Mouse (Mus musculus) ovary, postnatal 14 days (tissue): Measurements from ENCODE around the gene Gbf1.
"Not testable (repeated sequence)": the region's sequence is repeated elsewhere in the genome, so short reads cannot be mapped to it uniquely, and the experiment has no call there.

Source experiments
- DNase-seq: peaks from one replicate; pipeline ENCODE4 v3.0.0; 2022; ENCODE audit warnings: low spot score

Gene Gbf1

DNA sequence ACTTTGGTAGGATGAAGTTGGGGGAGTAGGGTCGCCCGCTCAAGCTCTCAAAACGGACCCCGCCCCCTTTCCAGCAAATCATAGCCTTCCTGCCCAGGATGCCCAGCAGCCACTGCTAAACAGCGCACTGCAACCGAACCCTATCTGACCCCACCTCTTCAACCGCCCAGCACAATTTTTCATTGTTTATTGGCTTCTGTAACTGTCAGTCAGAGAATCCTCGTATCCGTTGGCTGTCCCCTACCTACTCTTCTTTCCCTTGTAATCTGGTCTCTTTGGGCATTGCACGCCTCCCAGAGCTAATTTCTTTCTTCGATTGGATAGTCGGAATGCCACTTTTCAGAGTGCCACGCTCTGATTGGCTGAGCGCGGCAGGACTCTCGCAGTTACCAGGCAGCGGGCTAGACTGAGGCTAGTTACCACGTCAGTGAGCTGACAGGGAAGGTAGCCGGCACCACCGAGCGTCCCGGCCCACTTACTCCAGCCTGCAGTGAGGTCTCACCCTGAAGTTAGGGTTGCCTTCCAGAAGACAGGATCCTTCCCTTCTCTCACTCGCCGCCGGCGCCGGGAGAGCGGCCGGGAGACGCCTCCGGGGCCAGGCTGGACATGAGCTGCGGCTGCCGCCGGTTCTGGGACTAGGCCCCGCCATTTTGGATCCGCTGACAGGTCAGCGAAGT lies at the start of gene Gbf1:
TSS of gene Gbf1 (plus strand) at position 383 of the 677 bp plus-strand sequence.
- peak; percentile 86 for DNase-seq

GRCm38 (mm10) chr19:46103437-46104186 lies 48.7 kb upstream of the Gbf1 start:
- DNase-seq: no peak

DNA sequence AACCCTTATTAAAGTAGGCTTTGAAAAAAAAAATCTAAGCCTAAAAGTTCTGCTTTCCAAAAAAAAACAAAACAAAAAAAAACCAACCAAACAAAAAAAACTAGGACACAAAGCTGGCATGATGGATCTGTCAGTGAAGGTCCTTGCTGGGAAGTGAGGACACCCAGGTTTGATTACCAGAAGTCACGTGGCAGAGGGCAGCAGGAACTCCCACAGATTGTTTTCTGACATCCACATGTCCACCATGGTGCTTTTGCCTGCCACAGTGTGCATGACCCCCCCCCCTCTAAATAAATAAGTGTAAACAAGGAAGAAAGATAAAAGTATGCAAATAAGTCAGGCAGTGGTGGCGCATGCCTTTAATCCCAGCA lies 48.1 kb upstream of the Gbf1 start:
- no peak for DNase-seq

DNA sequence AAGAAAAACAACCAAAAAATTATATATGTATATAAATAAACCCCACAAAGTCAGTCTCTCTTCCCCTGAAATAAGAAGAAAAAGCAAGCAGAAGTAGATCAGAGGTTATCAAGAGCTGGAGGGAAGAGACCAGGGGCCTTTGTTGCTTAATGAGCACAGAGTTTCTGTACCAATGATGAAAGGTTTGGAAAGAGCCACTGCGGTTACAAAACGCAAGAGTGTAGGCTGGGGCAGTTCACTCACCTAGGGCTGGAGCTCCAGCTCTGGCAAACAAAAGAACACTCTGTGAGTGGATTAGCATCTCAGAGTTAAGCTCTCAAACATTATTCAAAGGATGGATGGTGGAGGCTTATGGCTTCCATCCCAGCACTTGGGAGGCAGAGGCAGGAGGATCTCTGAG lies 42.1 kb upstream of the Gbf1 start:
- DNase-seq: no peak

GRCm38 (mm10) chr19:46110781-46111180 lies 41.5 kb upstream of the Gbf1 start:
- no peak for DNase-seq

DNA sequence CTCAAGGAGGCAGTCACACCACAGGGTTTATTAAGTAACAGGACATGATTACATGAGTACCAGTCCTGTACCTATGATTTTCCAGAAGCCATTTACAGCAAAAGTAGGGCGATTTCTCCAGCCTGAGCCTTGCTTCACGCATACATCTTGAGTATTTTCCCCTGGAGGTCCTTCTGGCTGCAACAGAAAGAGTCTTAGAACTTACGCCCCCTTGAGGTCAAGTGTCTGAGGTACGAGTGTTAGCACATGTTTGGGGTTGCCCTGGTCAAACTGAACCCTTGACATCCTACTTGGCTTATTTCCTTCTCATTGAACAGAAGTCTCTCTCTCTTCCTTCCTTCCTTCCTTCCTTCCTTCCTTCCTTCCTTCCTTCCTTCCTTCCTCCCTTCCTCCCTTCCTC lies 37.7 kb upstream of the Gbf1 start:
- no peak for DNase-seq

- DNase-seq: no peak
Observed at GRCm38 (mm10) chr19:46119458-46119857, 32.9 kb upstream of the Gbf1 start.

GRCm38 (mm10) chr19:46120872-46121271 lies 31.4 kb upstream of the Gbf1 start:
- no peak for DNase-seq

DNA sequence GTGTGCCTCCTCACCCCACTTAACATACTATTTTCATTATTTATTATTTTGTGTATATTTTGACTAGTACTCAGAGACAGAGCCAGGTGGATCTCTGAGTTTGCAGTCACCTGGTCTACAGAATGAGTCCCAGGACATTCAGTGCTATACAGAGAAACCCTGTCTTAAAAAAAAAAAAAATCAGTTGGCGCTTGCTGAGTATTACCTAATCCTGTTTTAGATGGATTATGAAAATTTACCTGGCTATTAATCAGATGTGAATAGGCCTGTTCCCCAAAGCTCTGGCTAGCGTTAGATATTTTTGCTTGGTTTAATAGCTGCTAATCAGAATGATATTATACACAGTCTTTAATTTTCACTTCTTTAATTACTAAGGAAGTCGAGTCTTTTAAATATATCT lies 28.4 kb upstream of the Gbf1 start:
- DNase-seq: no peak

- DNase-seq: no peak
Observed at GRCm38 (mm10) chr19:46124651-46125050, 27.7 kb upstream of the Gbf1 start.

DNA sequence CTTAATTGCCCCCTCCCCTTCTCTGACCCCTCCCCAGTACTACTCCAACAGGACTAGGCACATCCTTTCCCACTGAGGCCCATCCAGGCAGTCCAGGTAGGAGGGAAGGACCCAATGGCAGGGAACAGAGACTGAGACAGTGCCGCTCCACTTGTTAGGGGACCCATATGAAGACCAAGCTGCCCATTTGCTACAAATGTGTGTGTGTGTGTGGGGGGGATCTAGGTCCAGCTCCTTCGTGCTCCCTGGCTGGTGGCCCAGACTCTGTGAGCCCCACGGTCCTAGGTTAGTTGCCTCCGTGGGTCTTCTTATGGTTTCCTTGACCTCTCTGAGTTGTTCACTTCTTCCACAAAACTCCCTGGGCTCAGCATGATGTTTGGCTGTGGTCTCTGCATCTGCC lies 26.0 kb upstream of the Gbf1 start:
- DNase-seq: no peak

- not testable (repeated sequence) for DNase-seq
Observed at GRCm38 (mm10) chr19:46129737-46130136, 22.6 kb upstream of the Gbf1 start.

DNA sequence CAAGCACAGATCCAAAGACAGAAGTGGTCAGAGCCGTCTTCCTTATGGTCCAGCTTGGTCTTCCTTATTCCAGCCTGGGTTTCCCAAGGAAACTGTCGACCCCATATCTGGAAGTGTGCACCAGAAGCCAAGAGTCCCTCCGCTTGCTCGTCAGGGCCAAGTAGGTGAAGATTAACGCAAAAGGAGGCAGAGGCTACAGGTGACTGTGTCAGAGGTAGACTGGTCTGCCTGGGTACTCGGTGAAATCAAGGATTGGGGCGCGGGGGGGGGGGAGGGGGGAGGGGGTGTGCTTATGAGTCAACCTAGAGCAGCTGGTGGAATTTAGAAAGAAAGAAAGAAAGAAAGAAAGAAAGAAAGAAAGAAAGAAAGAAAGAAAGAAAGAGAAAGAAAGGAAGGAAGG lies 21.0 kb upstream of the Gbf1 start:
- no peak for DNase-seq

DNA sequence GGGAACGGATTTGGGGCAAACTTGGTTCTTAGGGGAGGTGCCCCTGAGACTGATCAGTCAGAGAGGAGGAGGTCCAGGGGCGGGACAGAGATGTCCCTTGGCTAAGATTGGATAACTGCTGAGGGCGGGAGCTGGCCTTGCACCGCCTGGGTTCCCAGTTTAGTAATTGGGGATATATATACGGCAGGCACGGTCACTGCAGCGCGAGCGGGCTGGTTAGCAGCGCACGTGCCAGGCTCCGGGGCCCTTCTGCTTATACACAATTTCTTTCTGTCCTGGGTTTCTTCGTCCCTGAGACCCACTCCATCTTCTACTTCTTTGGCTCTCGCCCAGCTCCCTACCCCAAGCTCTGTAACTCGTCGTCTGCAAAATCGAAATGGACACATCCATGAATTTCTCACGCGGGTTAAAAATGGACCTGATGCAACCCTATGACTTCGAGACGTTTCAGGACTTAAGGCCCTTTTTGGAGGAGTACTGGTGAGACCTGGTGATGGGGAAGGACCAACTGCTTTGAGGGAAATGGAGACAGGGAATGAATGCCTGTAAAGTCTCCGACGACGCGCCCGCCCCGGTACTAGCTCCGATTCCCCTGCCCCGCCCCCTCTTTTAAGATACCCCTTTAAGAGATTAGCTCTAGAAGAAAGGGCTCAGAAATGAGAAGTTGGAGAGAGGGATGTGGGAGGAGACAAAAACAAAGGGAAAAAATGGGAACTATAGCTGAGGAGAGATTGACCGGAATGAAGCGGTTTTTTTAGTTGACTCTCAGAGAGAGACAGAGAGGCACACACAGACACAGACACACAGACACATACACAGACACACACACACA lies 20.4 kb upstream of the Gbf1 start, which contains the start of gene Elovl3:
TSS of gene Elovl3 (plus strand) at position 204 of the 832 bp plus-strand sequence.
- DNase-seq: no peak

DNA sequence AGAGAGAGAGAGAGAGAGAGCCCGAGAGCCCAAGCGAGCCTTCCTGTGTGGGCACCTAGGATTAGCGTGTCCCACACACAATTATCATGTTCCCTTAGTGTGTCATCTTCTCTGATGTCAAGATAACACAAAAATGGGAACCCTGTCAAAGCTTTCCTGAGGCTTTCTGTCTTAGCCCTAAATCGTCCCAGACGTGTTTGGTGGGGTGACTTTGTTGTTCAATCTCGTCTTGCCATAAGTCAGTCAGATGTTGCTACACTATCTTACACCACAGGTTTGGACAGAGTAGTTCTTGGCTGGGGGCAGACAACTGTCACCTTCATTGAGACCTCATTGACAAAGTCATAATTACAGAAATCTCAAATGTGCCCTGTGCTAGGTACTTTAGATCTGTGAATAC lies 19.7 kb upstream of the Gbf1 start:
- no peak for DNase-seq

- peak; percentile 90 for DNase-seq
Observed at GRCm38 (mm10) chr19:46135297-46135696, 17.0 kb upstream of the Gbf1 start.

DNA sequence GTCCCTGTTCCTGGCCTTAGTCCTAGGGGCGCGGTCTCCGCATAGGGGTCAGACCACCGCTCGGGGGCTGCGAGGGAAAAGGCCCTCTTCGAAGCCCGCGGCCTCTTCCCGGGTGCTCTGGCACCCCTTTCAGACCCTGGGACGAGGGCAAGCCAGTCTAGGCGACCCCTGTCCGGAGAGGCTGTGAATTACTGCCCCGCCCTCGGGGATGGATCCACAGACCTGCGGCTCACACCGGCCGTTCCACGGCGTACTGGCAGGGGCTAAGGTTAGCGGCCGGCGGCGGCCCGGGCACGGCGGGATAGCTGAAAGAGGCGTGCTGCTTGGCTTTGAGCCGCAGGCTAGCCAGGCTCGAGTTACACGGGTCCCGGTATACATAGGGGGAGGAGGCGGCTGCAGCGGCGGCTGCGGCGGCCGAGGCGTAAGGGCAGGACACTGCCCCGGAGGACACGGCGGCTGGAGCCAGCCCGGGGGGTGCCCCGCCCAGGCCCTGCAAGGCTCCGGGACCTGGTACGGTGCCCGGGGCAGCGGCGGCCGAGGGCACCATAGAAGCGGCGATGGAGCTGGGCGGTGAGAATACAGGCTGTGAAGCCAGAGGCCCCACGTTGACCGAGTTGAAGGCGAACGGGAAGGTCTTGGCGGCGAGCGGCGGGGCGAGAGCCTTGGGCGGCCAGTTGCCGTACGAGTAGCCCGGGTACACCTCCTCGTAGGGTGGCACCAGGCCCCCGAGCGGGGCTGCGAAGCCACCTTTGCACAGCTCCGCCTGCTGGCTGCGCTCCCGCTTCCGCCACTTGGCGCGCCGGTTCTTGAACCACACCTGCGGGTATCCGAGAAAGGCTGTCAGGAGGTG lies 16.3 kb upstream of the Gbf1 start:
- peak; percentile 36 for DNase-seq

- DNase-seq: peak; percentile 53
Observed at GRCm38 (mm10) chr19:46136639-46137580, 15.4 kb upstream of the Gbf1 start.

DNA sequence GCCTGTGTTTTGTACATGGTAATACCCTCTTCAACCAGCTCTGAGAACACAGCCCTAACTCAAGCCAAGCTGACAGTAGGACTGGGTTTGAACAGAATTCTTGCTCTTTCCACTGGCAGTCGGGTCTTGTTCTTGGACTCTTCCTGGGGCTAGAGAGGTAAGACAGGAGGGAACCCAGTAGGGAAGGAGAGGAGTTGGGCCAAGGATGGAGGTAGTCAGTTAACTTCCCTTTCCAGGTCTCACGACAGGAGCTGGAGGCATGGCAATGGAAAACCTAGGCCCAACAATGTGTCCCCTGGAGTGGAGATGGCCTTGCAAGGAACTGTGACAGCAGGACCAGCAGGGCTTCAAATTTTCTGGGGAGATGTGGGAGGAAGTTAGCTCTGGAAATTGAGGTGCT lies 12.0 kb upstream of the Gbf1 start:
- DNase-seq: no peak

DNA sequence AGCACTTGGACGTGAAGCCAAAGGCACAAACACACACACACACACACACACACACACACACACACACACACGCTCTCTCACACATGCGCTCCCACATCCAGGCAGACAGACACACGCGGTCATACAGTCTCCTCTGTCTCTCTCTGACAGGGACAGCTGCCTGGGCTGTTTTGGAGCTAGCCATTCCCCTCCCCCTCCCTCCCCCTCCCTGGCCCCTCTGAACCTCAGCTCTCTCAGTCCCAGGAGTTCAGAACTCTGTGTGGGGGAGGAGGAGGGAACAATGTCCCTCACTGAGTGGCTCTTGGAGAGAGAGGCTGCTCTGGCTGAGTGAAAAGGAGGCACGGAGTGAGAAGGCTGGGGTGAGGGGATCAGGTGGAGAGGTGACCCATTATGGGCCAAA lies 11.2 kb upstream of the Gbf1 start:
- no peak for DNase-seq
